Mouse (Mus musculus): ENCODE results near the gene Slc40a1.

- TF ChIP-seq CTCF (IDR thresholded peaks at IDR 0.05; ENCODE audit: insufficient read depth, low read depth, low read length) (no peak), POLR2A (IDR thresholded peaks at IDR 0.05; ENCODE audit: insufficient read depth, low read depth, low read length) (no peak)
Observed at GRCm38 (mm10) chr1:45890173-45890572, 36.1 kb downstream of the Slc40a1 start, which contains the start of gene Gm5269.
